Mouse (Mus musculus) CH12.LX (cell line): Measurements from ENCODE around the gene Foxe1. TPM values are rescaled to one million over a fixed set of nuclear protein-coding genes. Genes with fewer than 3 reads are reported as not detected.

Experiments
- DNase-seq: peaks from one replicate; pipeline ENCODE4 v3.0.0-alpha.2; 2013; ENCODE audit errors: extremely low read depth
- H3K27ac ChIP-seq: 2 replicates; pipeline ENCODE4 v1.5.1; 2012; ENCODE audit warnings: low read depth, mild to moderate bottlenecking, control low read depth, moderate library complexity; ENCODE audit not compliant: insufficient read depth
- H3K27me3 ChIP-seq: replicated peaks from 2 replicates; pipeline ENCODE3; 2012; ENCODE audit warnings: inconsistent platforms
- H3K36me3 ChIP-seq, 2 experiments: replicated peaks in 1 of 2; 2 replicates each; pipeline versions ENCODE3 to v1.6.1; 2012; ENCODE audit warnings: inconsistent platforms in 1 of 2, low read length in 1 of 2, mild to moderate bottlenecking in 1 of 2, mixed read lengths in 1 of 2, moderate library complexity in 1 of 2; ENCODE audit not compliant: control insufficient read depth in 1 of 2, insufficient read depth in 1 of 2
- H3K4me1 ChIP-seq, 2 experiments: 2 replicates each; pipeline ENCODE4 v1.6.1; 2012; ENCODE audit warnings: inconsistent platforms in 1 of 2, moderate library complexity in 1 of 2; ENCODE audit not compliant: insufficient read depth in 2 of 2, control insufficient read depth in 1 of 2
- H3K4me2 ChIP-seq: 2 replicates; pipeline ENCODE4 v1.6.1; 2012; ENCODE audit warnings: low read depth, mild to moderate bottlenecking, control low read depth; ENCODE audit not compliant: poor library complexity, insufficient read depth, severe bottlenecking
- H3K4me3 ChIP-seq, 3 experiments: fragments of 150-350 bp in 1 of 3; sonication (generic) in 1 of 3; replicated peaks in 1 of 3; 2 replicates each; pipeline versions ENCODE3 to v1.5.1; 2011 to 2012; ENCODE audit warnings: low read depth in 2 of 3, low read length in 2 of 3, mild to moderate bottlenecking in 2 of 3, moderate library complexity in 2 of 3, control low read depth in 1 of 3, improper control_type of control experiment in 1 of 3, inconsistent platforms in 1 of 3, mixed read lengths in 1 of 3; ENCODE audit not compliant: poor library complexity in 1 of 3
- H3K79me2 ChIP-seq: replicated peaks from 2 replicates; pipeline ENCODE4 v1.6.1; 2012; ENCODE audit warnings: mild to moderate bottlenecking, moderate library complexity; ENCODE audit not compliant: control insufficient read depth, poor library complexity, insufficient read depth, severe bottlenecking; ENCODE audit errors: extremely low read depth
- H3K9ac ChIP-seq: 2 replicates; pipeline ENCODE4 v1.6.1; 2012; ENCODE audit warnings: low read depth, mild to moderate bottlenecking, control low read depth, moderate library complexity; ENCODE audit not compliant: insufficient read depth
- H3K9me3 ChIP-seq: replicated peaks from 2 replicates; pipeline ENCODE3; 2012; ENCODE audit warnings: low read length, inconsistent platforms, mixed read lengths
- BHLHE40 ChIP-seq: IDR thresholded peaks from 2 replicates; pipeline ENCODE4 v1.6.1; 2011; ENCODE audit warnings: mild to moderate bottlenecking, low read depth, low read length, improper control_type of control experiment
- CHD1 ChIP-seq: IDR thresholded peaks from 2 replicates; pipeline ENCODE4 v1.6.1; 2012; ENCODE audit warnings: low read depth, low read length, improper control_type of control experiment, inconsistent platforms
- CHD2 ChIP-seq: IDR thresholded peaks from 2 replicates; pipeline ENCODE4 v1.6.1; 2011; ENCODE audit warnings: low read length, improper control_type of control experiment
- CTCF ChIP-seq, 2 experiments: IDR thresholded peaks in 1 of 2; conservative IDR thresholded peaks in 1 of 2; 2 replicates each; pipeline ENCODE4 v1.5.1; 2011 to 2012; ENCODE audit warnings: low read depth in 2 of 2, low read length in 2 of 2, improper control_type of control experiment in 1 of 2, inconsistent platforms in 1 of 2, mild to moderate bottlenecking in 1 of 2, moderate library complexity in 1 of 2
- E2F4 ChIP-seq: IDR thresholded peaks from 2 replicates; pipeline ENCODE4 v1.6.1; 2011; ENCODE audit warnings: low read depth, low read length, improper control_type of control experiment; ENCODE audit not compliant: insufficient replicate concordance
- ELF1 ChIP-seq: IDR thresholded peaks from 2 replicates; pipeline ENCODE4 v1.6.1; 2014; ENCODE audit warnings: low read depth, mild to moderate bottlenecking, inconsistent platforms, low read length, improper control_type of control experiment
- ETS1 ChIP-seq: conservative IDR thresholded peaks from 2 replicates; pipeline ENCODE4 v1.6.1; 2012; ENCODE audit warnings: low read depth, mild to moderate bottlenecking, inconsistent platforms, low read length, improper control_type of control experiment, moderate library complexity
- GABPA ChIP-seq: IDR thresholded peaks from 2 replicates; pipeline ENCODE4 v1.6.1; 2012; ENCODE audit warnings: low read depth, low read length, improper control_type of control experiment, inconsistent platforms; ENCODE audit not compliant: insufficient replicate concordance
- HCFC1 ChIP-seq: IDR thresholded peaks from 2 replicates; pipeline ENCODE4 v1.6.1; 2012; ENCODE audit warnings: low read depth, mild to moderate bottlenecking, inconsistent platforms, low read length, improper control_type of control experiment
- IRF4 ChIP-seq: IDR thresholded peaks from 2 replicates; pipeline ENCODE4 v1.6.1; 2014; ENCODE audit warnings: low read depth, mild to moderate bottlenecking, inconsistent platforms, low read length, improper control_type of control experiment
- JUN ChIP-seq: IDR thresholded peaks from 2 replicates; pipeline ENCODE4 v1.6.1; 2011; ENCODE audit warnings: low read depth, mild to moderate bottlenecking, low read length, improper control_type of control experiment, moderate library complexity; ENCODE audit not compliant: insufficient read depth
- MAFK ChIP-seq: IDR thresholded peaks from 2 replicates; pipeline ENCODE4 v1.6.1; 2011; ENCODE audit warnings: low read length, improper control_type of control experiment; ENCODE audit not compliant: insufficient replicate concordance
- MAX ChIP-seq: IDR thresholded peaks from 2 replicates; pipeline ENCODE4 v1.6.1; 2011; ENCODE audit warnings: low read length, improper control_type of control experiment
- MXI1 ChIP-seq: IDR thresholded peaks from 2 replicates; pipeline ENCODE4 v1.6.1; 2011; ENCODE audit warnings: mild to moderate bottlenecking, low read depth, low read length, improper control_type of control experiment
- MYC ChIP-seq: IDR thresholded peaks from 2 replicates; pipeline ENCODE4 v1.6.1; 2011; ENCODE audit warnings: low read depth, mild to moderate bottlenecking, improper control_type of control experiment, low read length
- NELFE ChIP-seq: IDR thresholded peaks from 2 replicates; pipeline ENCODE4 v1.6.1; 2011; ENCODE audit warnings: low read depth, low read length, improper control_type of control experiment
- NRF1 ChIP-seq: IDR thresholded peaks from 2 replicates; pipeline ENCODE4 v1.6.1; 2014; ENCODE audit warnings: low read depth, mild to moderate bottlenecking, inconsistent platforms, low read length, improper control_type of control experiment, moderate library complexity
- PAX5 ChIP-seq: IDR thresholded peaks from 2 replicates; pipeline ENCODE4 v1.6.1; 2012; ENCODE audit warnings: low read length, inconsistent platforms, mixed read lengths
- POLR2A ChIP-seq: IDR thresholded peaks from 2 replicates; pipeline ENCODE4 v1.6.1; 2011; ENCODE audit warnings: low read depth, mild to moderate bottlenecking, improper control_type of control experiment, low read length
- POLR2AphosphoS2 ChIP-seq: IDR thresholded peaks from 2 replicates; pipeline ENCODE4 v1.6.1; 2011; ENCODE audit warnings: low read depth, low read length, improper control_type of control experiment
- RAD21 ChIP-seq: IDR thresholded peaks from 2 replicates; pipeline ENCODE4 v1.6.1; 2011; ENCODE audit warnings: low read depth, mild to moderate bottlenecking, low read length, improper control_type of control experiment, moderate library complexity
- RCOR1 ChIP-seq: conservative IDR thresholded peaks from 2 replicates; pipeline ENCODE4 v1.6.1; 2012; ENCODE audit warnings: low read depth, mild to moderate bottlenecking, inconsistent platforms, low read length, improper control_type of control experiment
- SIN3A ChIP-seq: IDR thresholded peaks from 2 replicates; pipeline ENCODE4 v1.6.1; 2012; ENCODE audit warnings: low read length, improper control_type of control experiment, inconsistent platforms
- SMC3 ChIP-seq: IDR thresholded peaks from 2 replicates; pipeline ENCODE4 v1.6.1; 2011; ENCODE audit warnings: low read depth, low read length, improper control_type of control experiment
- TBP ChIP-seq: conservative IDR thresholded peaks from 2 replicates; pipeline ENCODE4 v1.6.1; 2011; ENCODE audit warnings: low read depth, low read length, improper control_type of control experiment
- TCF12 ChIP-seq: IDR thresholded peaks from 2 replicates; pipeline ENCODE4 v1.6.1; 2014; ENCODE audit warnings: low read depth, mild to moderate bottlenecking, inconsistent platforms, low read length, improper control_type of control experiment
- UBTF ChIP-seq: IDR thresholded peaks from 2 replicates; pipeline ENCODE4 v1.6.1; 2012; ENCODE audit warnings: low read depth, mild to moderate bottlenecking, inconsistent platforms, low read length, improper control_type of control experiment, moderate library complexity
- USF2 ChIP-seq: conservative IDR thresholded peaks from 2 replicates; pipeline ENCODE4 v1.6.1; 2011; ENCODE audit warnings: low read depth, low read length, improper control_type of control experiment
- ZC3H11A ChIP-seq: IDR thresholded peaks from 2 replicates; pipeline ENCODE4 v1.6.1; 2012; ENCODE audit warnings: low read depth, mild to moderate bottlenecking, inconsistent platforms, low read length, improper control_type of control experiment
- ZMIZ1 ChIP-seq: IDR thresholded peaks from 2 replicates; pipeline ENCODE4 v1.6.1; 2012; ENCODE audit warnings: low read depth, mild to moderate bottlenecking, inconsistent platforms, low read length, improper control_type of control experiment
- dilution Hi-C: fragments of 300-500 bp; cut with MboI; formaldehyde crosslinking; loops from 2 replicates; pipeline ENCODE4 v1.14.3; 2020; ENCODE audit warnings: low sequenced_read_pairs; ENCODE audit not compliant: extremely low pct_unique_long_range_greater_than_20kb, extremely low pct_ligation_motif_present
- in situ Hi-C: fragments of 300-500 bp; cut with MboI; formaldehyde crosslinking; loops from 3 replicates; pipeline ENCODE4 v1.14.3; 2019; ENCODE audit warnings: low sequenced_read_pairs, low pct_ligation_motif_present, low pct_unique_long_range_greater_than_20kb, mixed read lengths
- polyA plus RNA-seq: library from polyadenylated mRNA; unstranded; fragments of >175 nt; gene quantifications from 2 replicates; pipeline ENCODE4 v1.2.1, GENCODE M21; 2012; ENCODE audit warnings: low read depth; ENCODE audit not compliant: insufficient read length
- total RNA-seq, 2 experiments: library from RNA; depleted of rRNA; stranded (reverse); fragments of 300-350 nt in 1 of 2; fragments of >200 nt in 1 of 2; gene quantifications; 2 replicates each; pipeline ENCODE4 v1.2.3; 2012 to 2014

The Foxe1 gene
- total and polyA plus RNA-seq, 3 experiments = not detected

DNA sequence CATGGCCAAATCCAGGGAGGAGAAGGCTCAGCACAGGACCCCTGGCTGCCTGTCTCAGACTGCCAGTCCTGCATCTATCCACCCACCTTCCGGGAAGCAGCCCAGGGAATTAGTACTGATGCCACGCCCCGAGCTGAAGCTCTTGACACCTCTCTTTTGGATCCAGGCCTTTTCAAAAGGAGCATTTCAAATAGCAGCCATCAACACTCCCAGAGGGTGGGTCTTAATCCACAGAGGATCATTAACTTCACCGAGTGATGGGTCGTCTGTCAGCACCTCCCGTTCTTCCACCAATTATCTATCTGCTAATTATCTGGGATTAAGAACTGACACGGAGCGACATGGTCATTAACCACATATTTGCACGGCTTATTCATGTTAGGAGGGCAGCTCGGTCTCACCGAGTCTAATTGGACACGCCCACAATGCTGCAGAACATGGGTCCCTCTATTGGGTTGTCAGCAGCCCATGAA is 24.1 kb downstream of the Foxe1 start:
- Histone ChIP-seq H3K27ac (no peak overlapping the region), H3K79me2 (no peaks in the 10 kb centered on the region), H3K4me2 (no peak overlapping the region), H3K4me3 (no peak overlapping the region), H3K9me3 (peaks cover 5% of the 10 kb centered on the region), H3K27me3 (no peaks in the 10 kb centered on the region), H3K36me3 (no peaks in the 10 kb centered on the region), H3K4me1 (no peaks in the 10 kb centered on the region), H3K9ac (no peak overlapping the region)
- in situ Hi-C loops (no loop called here), dilution Hi-C loops (no loop called here)
- TF ChIP-seq SIN3A = no peak
- no peak for TF ChIP-seq NRF1
- TF ChIP-seq POLR2A = no peak
- no peak for TF ChIP-seq MXI1
- TF ChIP-seq NELFE = no peak
- no peak for TF ChIP-seq RCOR1
- no peak for TF ChIP-seq RAD21
- no peak for TF ChIP-seq E2F4
- TF ChIP-seq SMC3 = no peak
- TF ChIP-seq CHD1 = no peak
- no peak for TF ChIP-seq PAX5
- TF ChIP-seq ZC3H11A = no peak
- no peak for TF ChIP-seq CTCF (conservative IDR thresholded peaks at IDR 0.05 in 1 of 2, IDR thresholded peaks at IDR 0.05 in 1 of 2; ENCODE audit: low read depth in 2 of 2, low read length in 2 of 2)
- TF ChIP-seq MAX = no peak
- TF ChIP-seq BHLHE40 = no peak
- no peak for DNase-seq

GRCm38 (mm10) chr4:46369070-46369469 is 25.7 kb downstream of the Foxe1 start:
- no peak overlapping the region for H3K27ac ChIP-seq
- peaks cover 0 to 3% of the 10 kb centered on the region in 2 experiments; a peak in 1 of 4 replicates for H3K4me1 ChIP-seq
- dilution Hi-C loops = no loop called here
- H3K9me3 ChIP-seq = peaks cover 3% of the 10 kb centered on the region
- no peak overlapping the region for H3K9ac ChIP-seq
- no peaks in the 10 kb centered on the region for H3K27me3 ChIP-seq
- no peak for TF ChIP-seq HCFC1
- TF ChIP-seq ZMIZ1 = no peak
- no peak for TF ChIP-seq E2F4
- no peak for TF ChIP-seq MYC
- no peak for TF ChIP-seq UBTF
- no peak for TF ChIP-seq MAFK
- TF ChIP-seq SMC3 = peak; percentile 50
- TF ChIP-seq ELF1 = no peak
- TF ChIP-seq PAX5 = no peak
- no peak for TF ChIP-seq ETS1
- TF ChIP-seq BHLHE40 = no peak
- TF ChIP-seq NELFE = no peak
- TF ChIP-seq USF2 = no peak
- no peak for TF ChIP-seq TBP
- no peak for TF ChIP-seq CHD1
- no peak for TF ChIP-seq TCF12
- no peak for TF ChIP-seq JUN
- peak; percentile 59 to 65 for TF ChIP-seq CTCF (conservative IDR thresholded peaks at IDR 0.05 in 1 of 2, IDR thresholded peaks at IDR 0.05 in 1 of 2; ENCODE audit: low read depth in 2 of 2, low read length in 2 of 2)
- TF ChIP-seq CHD2 = no peak
- no peak for TF ChIP-seq GABPA
- TF ChIP-seq RAD21 = peak; percentile 56
- no peak for TF ChIP-seq IRF4
- TF ChIP-seq POLR2AphosphoS2 = no peak
- TF ChIP-seq, all 38 proteins: peak for 3
- in situ Hi-C loops = no loop called here
- no peaks in the 10 kb centered on the region for H3K36me3 ChIP-seq
- H3K4me2 ChIP-seq = no peak overlapping the region
- H3K79me2 ChIP-seq = no peaks in the 10 kb centered on the region
- no peak overlapping the region for H3K4me3 ChIP-seq
- DNase-seq = no peak
